Comparison of ENCODE assay signal across 12 mouse cellular contexts in the genomic region with DNA sequence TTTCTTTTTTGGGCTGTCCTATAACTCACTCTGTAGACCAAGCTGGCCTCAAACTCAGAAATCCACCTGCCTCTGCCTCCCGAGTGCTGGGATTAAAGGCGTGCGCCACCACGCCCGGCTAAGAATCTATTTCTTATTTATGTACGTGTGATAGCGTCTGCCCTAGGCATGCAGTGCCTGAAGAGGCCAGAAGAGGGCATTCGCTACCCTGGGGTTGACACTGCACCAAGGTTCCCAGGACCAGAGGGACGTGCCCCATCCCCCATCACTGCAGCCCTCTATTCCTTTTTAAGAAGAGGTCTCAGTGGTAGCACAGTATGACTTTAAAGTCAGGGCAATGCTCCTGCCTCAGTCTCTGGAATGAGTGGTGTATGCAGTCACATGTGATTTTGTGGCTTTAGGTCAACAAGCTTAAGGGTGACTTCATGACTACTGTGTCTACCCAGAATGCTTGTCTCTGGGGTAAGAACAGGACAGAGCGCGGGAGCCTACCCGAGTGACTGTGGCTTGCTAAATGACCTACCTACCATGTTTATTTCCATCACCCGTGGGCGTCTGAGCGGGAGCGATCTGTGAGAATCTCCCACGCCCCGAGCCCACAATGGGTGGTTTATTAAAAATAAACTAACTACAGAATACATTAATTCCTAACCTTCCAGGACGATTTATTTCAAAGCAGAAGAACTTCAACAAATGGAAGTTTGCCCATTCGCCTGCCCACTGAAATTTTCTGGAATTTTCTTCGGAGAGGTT. TPM values are rescaled to one million over a fixed set of nuclear protein-coding genes. Genes with fewer than 3 reads are reported as not detected.
DNase-seq lines count a peak whose midpoint lies in the region; ATAC-seq and TF ChIP-seq lines count a peak whose summit lies in the region.
"Had no signal": no experiment of that assay in that cellular context is flagged by ENCODE, and none has a peak within 500 bp of the region (broad histone marks: within the 10 kb centered on the region; RNA-seq: fewer than 3 reads in every experiment).

No protein-coding gene starts in this region.

- TF ChIP-seq POLR2A in kidney, adult 2 months (IDR thresholded peaks at IDR 0.05; ENCODE audit: low read depth, low read length): no peak
- TF ChIP-seq POLR2A in spleen, adult 2 months (IDR thresholded peaks at IDR 0.05; ENCODE audit: low read depth, low read length): no peak

- H3K4me3 ChIP-seq in kidney, adult 2 months (ENCODE audit: insufficient read depth, low read depth, low read length): no peak overlapping the region
- no peak overlapping the region for H3K4me3 ChIP-seq in spleen, adult 2 months (ENCODE audit: extremely low read depth, insufficient read depth, insufficient read length)
- H3K4me3 ChIP-seq in hindbrain, embryonic 12.5 days: no peak overlapping the region
- H3K4me3 ChIP-seq: erythroblast, embryonic 14.5 days; limb, embryonic 13.5 days; neural tube, embryonic 12.5 days had no signal

- no peak for ATAC-seq in hindbrain, embryonic 12.5 days (ENCODE audit: low FRiP score)

- TF ChIP-seq CTCF in kidney, adult 2 months (conservative IDR thresholded peaks at IDR 0.05; ENCODE audit: insufficient read depth, insufficient read length, low read depth, low read length): peak; percentile 50
- peak; percentile 26; the same call in 1 of the 2 replicates for TF ChIP-seq CTCF in spleen, adult 2 months (IDR thresholded peaks at IDR 0.05; ENCODE audit: extremely low read depth, insufficient read depth, insufficient read length, insufficient replicate concordance)

- 74% methylated on average over 21 of the region's 21 CpGs for WGBS in kidney, adult 2 months
- 77% methylated on average over 21 of the region's 21 CpGs for WGBS in spleen, adult 2 months
- WGBS in hindbrain, embryonic 12.5 days: 83% methylated on average over 21 of the region's 21 CpGs

- no peaks in the 10 kb centered on the region for H3K36me3 ChIP-seq in kidney, adult 2 months (ENCODE audit: control insufficient read depth, insufficient read depth, low read length)
- H3K36me3 ChIP-seq in spleen, adult 2 months (ENCODE audit: control insufficient read depth, insufficient read depth, low read length): no peaks in the 10 kb centered on the region
- no peaks in the 10 kb centered on the region for H3K36me3 ChIP-seq in hindbrain, embryonic 12.5 days
- H3K36me3 ChIP-seq: limb, embryonic 13.5 days; neural tube, embryonic 12.5 days had no signal

- no peak overlapping the region for H3K9ac ChIP-seq in hindbrain, embryonic 12.5 days
- H3K9ac ChIP-seq: limb, embryonic 13.5 days; neural tube, embryonic 12.5 days had no signal

- H3K27ac ChIP-seq in kidney, adult 2 months (ENCODE audit: insufficient read depth, low read depth, low read length): no peak overlapping the region
- H3K27ac ChIP-seq in spleen, adult 2 months (ENCODE audit: insufficient read depth, low read length): no peak overlapping the region
- no peak overlapping the region for H3K27ac ChIP-seq in hindbrain, embryonic 12.5 days
- H3K27ac ChIP-seq: limb, embryonic 13.5 days; neural tube, embryonic 12.5 days had no signal

- no peak for DNase-seq in kidney, adult 2 months
- no peak for DNase-seq in kidney, postnatal 10 days
- DNase-seq in spleen, adult 2 months (ENCODE audit: low read depth in 1 of 2, low spot score in 2 of 2): peak in 1 of 2 experiments; percentile 31
- no peak for DNase-seq in spleen, adult 12 weeks (ENCODE audit: low spot score)
- peak; percentile 68 for DNase-seq in ZHBTc4 (ENCODE audit: low read depth, low spot score)
- DNase-seq in thymus, postnatal 25 days: peak; percentile 53
- DNase-seq in urinary bladder, postnatal 25 days (ENCODE audit: low spot score): no peak
- DNase-seq: cerebellum, postnatal 14 days had no signal

- no peaks in the 10 kb centered on the region; the same call in 1 of the 2 replicates for H3K9me3 ChIP-seq in hindbrain, embryonic 12.5 days (replicated peaks)
- H3K9me3 ChIP-seq: neural tube, embryonic 12.5 days had no signal

- no peaks in the 10 kb centered on the region for H3K27me3 ChIP-seq in kidney, adult 2 months (replicated peaks; ENCODE audit: control insufficient read depth, insufficient read depth, low read length)
- no peaks in the 10 kb centered on the region; the same call in 1 of the 2 replicates for H3K27me3 ChIP-seq in spleen, adult 2 months (ENCODE audit: control insufficient read depth, insufficient read depth, low read length)
- peaks cover 11% of the 10 kb centered on the region for H3K27me3 ChIP-seq in hindbrain, embryonic 12.5 days

- no peaks in the 10 kb centered on the region for H3K4me1 ChIP-seq in kidney, adult 2 months (ENCODE audit: control insufficient read depth, insufficient read depth, low read length)
- H3K4me1 ChIP-seq in spleen, adult 2 months (ENCODE audit: control insufficient read depth, insufficient read depth, insufficient read length): no peaks in the 10 kb centered on the region
- peaks cover 8% of the 10 kb centered on the region for H3K4me1 ChIP-seq in hindbrain, embryonic 12.5 days

- H3K4me2 ChIP-seq in hindbrain, embryonic 12.5 days (replicated peaks): no peak overlapping the region
- H3K4me2 ChIP-seq: limb, embryonic 13.5 days; neural tube, embryonic 12.5 days had no signal

RNA-seq across cellular contexts. Expression of gene Plk5, which starts 13.9 kb away (rescaled TPM):
- polyA plus RNA-seq in kidney, adult 2 months (2012; rRNA removed): 1.8 and 2.0 TPM in 2 replicates
- 0.04 TPM in 1 of 2 replicates, not detected in the other for polyA plus RNA-seq in spleen, adult 2 months (2012; rRNA removed)
- polyA plus RNA-seq in hindbrain, embryonic 12.5 days (2016; fragmentation: Nextera tagmentation; extraction: Ambion mirVana): 0.35 and 0.50 TPM in 2 replicates
- polyA plus RNA-seq: erythroblast, embryonic 14.5 days had no signal

RNA-seq across cellular contexts. Expression of gene Mex3d, which starts 17.3 kb away (rescaled TPM):
- polyA plus RNA-seq in kidney, adult 2 months (2012; rRNA removed): 7.9 and 11.9 TPM in 2 replicates
- polyA plus RNA-seq in spleen, adult 2 months (2012; rRNA removed): 13.4 and 22.6 TPM in 2 replicates
- 21.4 and 24.8 TPM in 2 replicates for polyA plus RNA-seq in hindbrain, embryonic 12.5 days (2016; fragmentation: Nextera tagmentation; extraction: Ambion mirVana)

RNA-seq across cellular contexts. Expression of gene Adamtsl5, which starts 22.0 kb away (rescaled TPM):
- polyA plus RNA-seq in kidney, adult 2 months (2012; rRNA removed): 5.5 and 7.4 TPM in 2 replicates
- 8.8 and 14.3 TPM in 2 replicates for polyA plus RNA-seq in spleen, adult 2 months (2012; rRNA removed)
- polyA plus RNA-seq in hindbrain, embryonic 12.5 days (2016; fragmentation: Nextera tagmentation; extraction: Ambion mirVana): 0.38 and 0.77 TPM in 2 replicates

RNA-seq across cellular contexts. Expression of gene Mbd3, which starts 29.2 kb away (rescaled TPM):
- 143 and 151 TPM in 2 replicates for polyA plus RNA-seq in kidney, adult 2 months (2012; rRNA removed)
- polyA plus RNA-seq in spleen, adult 2 months (2012; rRNA removed): 110 and 124 TPM in 2 replicates
- 275 and 296 TPM in 2 replicates for polyA plus RNA-seq in hindbrain, embryonic 12.5 days (2016; fragmentation: Nextera tagmentation; extraction: Ambion mirVana)

RNA-seq across cellular contexts. Expression of gene Uqcr11, which starts 36.5 kb away (rescaled TPM):
- 3,960 and 3,968 TPM in 2 replicates for polyA plus RNA-seq in kidney, adult 2 months (2012; rRNA removed)
- polyA plus RNA-seq in spleen, adult 2 months (2012; rRNA removed): 399 and 753 TPM in 2 replicates
- 312 and 406 TPM in 2 replicates for polyA plus RNA-seq in hindbrain, embryonic 12.5 days (2016; fragmentation: Nextera tagmentation; extraction: Ambion mirVana)

Comparison
In these comparisons a context has a peak if more than half of its experiments do, and no peak if none do; other contexts are left out.
1. DNase-seq: peak in ZHBTc4 (single experiment) and thymus, postnatal 25 days (single experiment); none in kidney, adult 2 months (single experiment), kidney, postnatal 10 days (single experiment), spleen, adult 12 weeks (single experiment) and urinary bladder, postnatal 25 days (single experiment).